Mouse (Mus musculus): ENCODE measurements at regions not wholly inside any gene's neighbourhood (a gene's known extent, or its start where the extent isn't known, plus 50 kb on each side); places are given as distances from the start of the nearest gene placed in this dataset.

DNA sequence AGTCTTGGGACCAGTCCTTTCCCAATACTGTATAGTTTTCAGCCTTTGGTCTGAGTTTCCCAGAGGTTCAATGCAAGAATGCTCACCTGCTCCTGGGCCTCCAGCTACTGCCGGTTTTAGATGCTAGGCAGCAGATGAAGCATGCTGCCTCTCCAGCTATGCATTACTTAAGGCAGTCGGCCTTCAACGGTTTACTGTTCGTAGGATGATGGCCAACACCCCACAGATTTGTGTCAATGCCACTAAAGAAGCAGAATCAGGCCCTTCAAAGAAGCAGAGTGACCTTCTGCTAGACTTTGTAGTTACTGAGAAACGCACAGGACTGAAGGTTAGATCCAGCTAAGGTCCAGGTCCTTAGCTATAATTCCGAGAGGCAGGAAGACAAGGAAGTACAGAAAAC, 65.0 kb upstream of the Btg3 start:
- H3K9ac ChIP-seq (replicated peaks; ENCODE audit: low read length, poor library complexity, severe bottlenecking): no peak overlapping the region
- no peak for TF ChIP-seq CTCF (IDR thresholded peaks at IDR 0.05)
- H3K27ac ChIP-seq (ENCODE audit: low read depth, low read length): 0 out of 2 replicates have a peak overlapping the region, but pooled peaks have one; percentile 19
- H3K4me3 ChIP-seq (ENCODE audit: low read depth, low read length): no peak overlapping the region
- no peak for DNase-seq (ENCODE audit: low spot score)
- 0 out of 2 replicates have a peak, but pooled peaks cover 4% of the 10 kb centered on the region for H3K4me1 ChIP-seq (ENCODE audit: insufficient read depth, low read length)
- no peaks in the 10 kb centered on the region for H3K36me3 ChIP-seq (ENCODE audit: insufficient read depth, low read length)
- WGBS: 75% methylated on average over 6 of the region's 6 CpGs
- no peaks in the 10 kb centered on the region for H3K27me3 ChIP-seq (ENCODE audit: insufficient read depth, low read length)
- no peak for ATAC-seq (ENCODE audit: low FRiP score)
- no peak overlapping the region for H3K4me2 ChIP-seq (ENCODE audit: low read depth, low read length, poor library complexity, severe bottlenecking)
- H3K9me3 ChIP-seq (ENCODE audit: low read length): no peaks in the 10 kb centered on the region

DNA sequence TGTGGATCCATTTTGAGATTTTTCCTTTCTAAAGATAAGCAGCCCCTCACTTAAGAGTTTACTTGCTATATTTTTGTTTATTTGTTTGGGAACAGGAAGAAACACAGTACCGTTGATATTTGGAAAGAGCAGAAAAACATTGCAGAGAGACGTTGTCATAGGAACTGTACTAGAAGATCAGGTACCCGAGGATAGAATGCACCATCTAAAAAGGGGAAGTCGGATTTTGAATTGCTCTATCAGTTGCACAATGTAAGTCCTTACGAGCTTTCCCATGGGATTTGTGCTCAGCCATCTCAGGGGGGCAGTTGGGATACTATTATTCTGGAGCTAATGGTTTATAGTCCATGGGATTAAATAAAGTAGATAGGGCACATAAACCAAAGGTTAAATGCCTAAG, 58.7 kb upstream of the Btg3 start:
- no peak for ATAC-seq (ENCODE audit: low FRiP score)
- 59% methylated on average over 5 of the region's 5 CpGs for WGBS
- H3K36me3 ChIP-seq (ENCODE audit: insufficient read depth, low read length): no peaks in the 10 kb centered on the region
- H3K4me2 ChIP-seq (ENCODE audit: low read depth, low read length, poor library complexity, severe bottlenecking): no peak overlapping the region
- no peak for DNase-seq (ENCODE audit: low spot score)
- no peaks in the 10 kb centered on the region for H3K27me3 ChIP-seq (ENCODE audit: insufficient read depth, low read length)
- no peaks in the 10 kb centered on the region for H3K9me3 ChIP-seq (ENCODE audit: low read length)
- H3K4me3 ChIP-seq (ENCODE audit: low read depth, low read length): no peak overlapping the region
- H3K4me1 ChIP-seq (ENCODE audit: insufficient read depth, low read length): no peaks in the 10 kb centered on the region
- H3K9ac ChIP-seq (replicated peaks; ENCODE audit: low read length, poor library complexity, severe bottlenecking): no peak overlapping the region
- no peak for TF ChIP-seq CTCF (IDR thresholded peaks at IDR 0.05)
- H3K27ac ChIP-seq (ENCODE audit: low read depth, low read length): no peak overlapping the region; the same call in 1 of the 2 replicates

DNA sequence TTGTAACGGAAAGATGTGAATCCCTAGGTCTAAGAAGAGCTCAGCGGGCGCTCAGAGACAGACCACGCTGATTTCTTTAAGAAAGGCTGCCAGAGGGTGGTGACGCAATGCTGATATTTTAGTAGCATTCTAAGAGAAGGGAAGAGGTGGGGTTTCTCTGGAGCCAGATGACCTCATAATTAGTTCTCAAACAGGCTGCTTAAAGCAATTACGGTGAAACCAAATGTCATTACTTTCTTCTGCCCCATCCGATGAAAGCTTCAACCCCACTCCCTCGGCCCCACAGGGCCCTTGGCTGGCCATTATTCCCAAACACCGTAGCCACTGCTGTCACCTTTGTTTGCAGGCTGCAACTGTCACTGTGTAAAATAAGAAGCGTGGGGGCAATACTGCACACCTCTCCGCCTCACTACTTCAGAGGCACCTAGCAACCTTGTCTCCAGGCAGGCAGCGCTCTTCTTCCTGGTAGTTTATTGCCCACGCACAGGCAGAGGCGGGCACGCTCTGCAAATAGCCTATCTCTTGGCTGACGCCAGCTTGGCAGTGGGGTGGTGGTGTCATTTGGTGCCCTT, 50.6 kb upstream of the Btg3 start:
- Histone ChIP-seq H3K9ac (replicated peaks; ENCODE audit: low read length, poor library complexity, severe bottlenecking) (no peak overlapping the region), H3K9me3 (ENCODE audit: low read length) (no peaks in the 10 kb centered on the region), H3K4me3 (ENCODE audit: low read depth, low read length) (no peak overlapping the region), H3K36me3 (ENCODE audit: insufficient read depth, low read length) (no peaks in the 10 kb centered on the region), H3K4me1 (ENCODE audit: insufficient read depth, low read length) (no peaks in the 10 kb centered on the region), H3K4me2 (ENCODE audit: low read depth, low read length, poor library complexity, severe bottlenecking) (peak overlapping the region; percentile 34), H3K27me3 (ENCODE audit: insufficient read depth, low read length) (no peaks in the 10 kb centered on the region), H3K27ac (ENCODE audit: low read depth, low read length) (no peak overlapping the region)
- ATAC-seq (ENCODE audit: low FRiP score) (peak; percentile 71; the same call in 1 of the 2 replicates), DNase-seq (ENCODE audit: low spot score) (peak; percentile 65)
- TF ChIP-seq CTCF (IDR thresholded peaks at IDR 0.05): no peak
- WGBS: 36% methylated on average over 16 of the region's 16 CpGs

All from midbrain, postnatal 0 days (tissue).